Mouse (Mus musculus): ENCODE data around the gene Rab11a. TPM values are rescaled to one million over a fixed set of nuclear protein-coding genes. Genes with fewer than 3 reads are reported as not detected.

Rab11a gene
- polyA plus RNA-seq, 1 experiment from 2014 or later = 441 TPM

DNA sequence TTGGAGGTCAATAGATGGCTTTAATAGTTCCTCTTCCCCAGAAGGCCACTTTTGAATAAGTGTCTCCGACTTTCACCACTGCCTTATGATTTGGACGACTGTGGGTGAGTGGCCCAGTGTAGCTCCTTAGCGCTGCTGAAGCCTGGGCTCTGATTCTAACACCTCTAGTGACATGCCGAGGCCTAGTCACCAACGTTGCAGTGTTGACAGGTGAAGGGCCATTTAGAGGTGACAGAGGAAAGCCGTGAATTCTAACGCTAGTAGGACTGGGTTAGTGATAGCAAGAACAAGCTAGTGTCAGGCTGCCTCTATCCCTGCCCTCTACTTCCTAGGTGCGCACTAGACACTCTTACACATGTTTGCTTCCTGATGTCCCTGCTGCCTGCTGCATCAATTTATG, 35.7 kb upstream of the Rab11a start:
- Histone ChIP-seq H3K9ac (no peak overlapping the region), H3K9me3 (no peaks in the 10 kb centered on the region), H3K27me3 (replicated peaks) (no peaks in the 10 kb centered on the region), H3K4me2 (no peak overlapping the region), H3K27ac (no peak overlapping the region), H3K36me3 (no peaks in the 10 kb centered on the region), H3K4me1 (0 out of 2 replicates have a peak, but pooled peaks cover 4% of the 10 kb centered on the region), H3K4me3 (replicated peaks) (no peak overlapping the region)
- ATAC-seq (ENCODE audit: insufficient read depth, low FRiP score, low read depth) = no peak
- 71% methylated on average over 8 of the region's 8 CpGs for WGBS

- no peaks in the 10 kb centered on the region for H3K36me3 ChIP-seq
- no peaks in the 10 kb centered on the region for H3K27me3 ChIP-seq (replicated peaks)
- no peak overlapping the region for H3K27ac ChIP-seq
- no peaks in the 10 kb centered on the region for H3K9me3 ChIP-seq
- H3K4me2 ChIP-seq = no peak overlapping the region
- no peak overlapping the region for H3K9ac ChIP-seq
- 55% methylated on average over 5 of the region's 5 CpGs for WGBS
- ATAC-seq (ENCODE audit: insufficient read depth, low FRiP score, low read depth) = no peak; the same call in 1 of the 2 replicates
- H3K4me3 ChIP-seq (replicated peaks) = no peak overlapping the region
- H3K4me1 ChIP-seq = 0 out of 2 replicates have a peak, but pooled peaks cover 4% of the 10 kb centered on the region
Measured at GRCm38 (mm10) chr9:64771236-64771635, 33.7 kb upstream of the Rab11a start.

- no peak overlapping the region for H3K4me3 ChIP-seq (replicated peaks)
- H3K9ac ChIP-seq = no peak overlapping the region
- no peak overlapping the region for H3K27ac ChIP-seq
- H3K4me1 ChIP-seq = 0 out of 2 replicates have a peak, but pooled peaks cover 4% of the 10 kb centered on the region
- H3K4me2 ChIP-seq = no peak overlapping the region
- H3K27me3 ChIP-seq (replicated peaks) = no peaks in the 10 kb centered on the region
- 80% methylated on average over 5 of the region's 5 CpGs for WGBS
- no peak for ATAC-seq (ENCODE audit: insufficient read depth, low FRiP score, low read depth)
- H3K36me3 ChIP-seq = no peaks in the 10 kb centered on the region
- H3K9me3 ChIP-seq = no peaks in the 10 kb centered on the region
Measured at GRCm38 (mm10) chr9:64770411-64770849, 32.9 kb upstream of the Rab11a start.

DNA sequence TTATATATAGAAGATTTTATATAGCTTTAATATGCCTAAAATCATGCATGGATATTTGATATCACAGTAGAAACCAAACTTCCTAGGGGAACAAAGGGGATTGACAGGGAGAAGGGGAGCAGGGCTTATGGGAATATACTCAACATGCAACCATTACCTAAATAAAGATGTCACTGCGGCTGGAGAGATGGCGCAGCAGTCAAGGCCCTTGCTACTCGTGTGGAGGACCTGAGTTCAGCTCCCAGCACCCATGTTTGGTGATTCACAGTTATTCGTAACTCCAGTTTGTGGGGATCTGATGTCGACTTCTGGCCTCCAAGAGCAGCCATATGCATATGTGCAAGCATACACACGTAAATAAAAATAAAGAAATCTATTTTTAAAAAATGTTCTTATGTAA, 32.4 kb upstream of the Rab11a start:
- no peak overlapping the region for H3K4me2 ChIP-seq
- no peaks in the 10 kb centered on the region for H3K9me3 ChIP-seq

DNA sequence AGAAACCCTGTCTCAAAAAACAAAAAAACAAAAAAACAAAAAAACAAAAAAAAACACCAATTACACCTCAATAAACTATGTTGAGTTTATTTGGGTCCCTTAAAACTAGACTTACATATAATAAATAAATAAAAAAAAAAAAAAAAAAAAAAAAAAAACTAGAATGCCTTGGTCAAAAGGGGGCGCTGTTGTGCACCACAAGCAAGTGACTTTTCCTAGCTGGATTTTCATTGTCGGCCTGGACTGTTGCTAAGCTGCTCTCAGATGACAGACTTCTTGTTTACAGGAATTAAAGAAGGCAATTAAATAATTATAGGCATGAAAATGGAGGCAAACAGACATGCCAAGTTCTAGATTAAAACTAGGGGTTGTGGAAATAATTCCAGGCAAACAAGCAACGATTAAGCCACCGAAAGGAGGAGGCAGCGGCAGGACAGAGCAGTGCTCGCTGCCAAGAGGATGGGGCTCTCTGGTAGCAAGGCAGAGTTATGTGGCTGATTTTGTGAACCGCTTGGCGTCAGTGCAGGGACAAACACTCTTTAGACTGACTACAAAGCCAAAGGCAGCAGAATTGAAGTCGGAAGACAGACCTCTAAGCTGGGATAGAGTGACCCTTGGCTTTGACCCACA, 31.6 kb upstream of the Rab11a start:
- H3K4me2 ChIP-seq = no peak overlapping the region
- WGBS = 53% methylated on average over 9 of the region's 9 CpGs
- H3K27ac ChIP-seq = no peak overlapping the region

More for the DNA sequence above, 32.4 kb upstream of the Rab11a start:
- ATAC-seq (ENCODE audit: insufficient read depth, low FRiP score, low read depth) = no peak
- H3K27ac ChIP-seq = no peak overlapping the region
- no peaks in the 10 kb centered on the region for H3K27me3 ChIP-seq (replicated peaks)
- H3K4me1 ChIP-seq = 0 out of 2 replicates have a peak, but pooled peaks cover 2% of the 10 kb centered on the region
- H3K9ac ChIP-seq = no peak overlapping the region
- H3K4me3 ChIP-seq (replicated peaks) = no peak overlapping the region
- 91% methylated on average over 6 of the region's 6 CpGs for whole genome bisulfite sequencing
- no peaks in the 10 kb centered on the region for H3K36me3 ChIP-seq

DNA sequence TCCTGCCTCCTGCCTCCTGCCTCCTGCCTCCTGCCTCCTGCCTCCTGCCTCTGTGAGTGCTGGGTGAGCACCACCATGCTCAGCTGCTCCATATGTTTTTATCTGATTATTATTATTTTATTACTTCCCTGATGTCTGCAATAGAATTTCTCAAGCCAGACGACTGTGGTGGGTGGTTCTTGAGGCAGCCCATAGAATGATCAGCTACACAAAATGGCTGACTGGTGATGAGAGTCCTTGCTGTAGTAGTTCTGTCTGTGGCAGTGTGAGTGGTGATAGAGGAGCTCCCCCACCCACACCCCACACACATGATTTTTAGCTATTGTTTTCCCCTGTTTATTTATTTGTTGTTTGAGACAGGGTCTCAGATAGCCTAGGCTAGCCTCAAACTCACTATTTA, 30.2 kb upstream of the Rab11a start:
- no peak for ATAC-seq (ENCODE audit: insufficient read depth, low FRiP score, low read depth)

More for the DNA sequence above, 31.6 kb upstream of the Rab11a start:
- Histone ChIP-seq H3K9ac (no peak overlapping the region), H3K36me3 (no peaks in the 10 kb centered on the region), H3K4me1 (no peaks in the 10 kb centered on the region), H3K9me3 (no peaks in the 10 kb centered on the region), H3K4me3 (replicated peaks) (no peak overlapping the region), H3K27me3 (replicated peaks) (no peaks in the 10 kb centered on the region)
- no peak for ATAC-seq (ENCODE audit: insufficient read depth, low FRiP score, low read depth)

GRCm38 (mm10) chr9:64766136-64766535, 28.6 kb upstream of the Rab11a start:
- Histone ChIP-seq H3K4me3 (replicated peaks) (no peak overlapping the region), H3K9ac (no peak overlapping the region), H3K27me3 (replicated peaks) (no peaks in the 10 kb centered on the region), H3K27ac (no peak overlapping the region), H3K4me2 (no peak overlapping the region), H3K9me3 (no peaks in the 10 kb centered on the region), H3K36me3 (no peaks in the 10 kb centered on the region), H3K4me1 (no peaks in the 10 kb centered on the region)
- ATAC-seq (ENCODE audit: insufficient read depth, low FRiP score, low read depth) = no peak
- WGBS = 88% methylated on average over 3 of the region's 3 CpGs

More for the DNA sequence above, 30.2 kb upstream of the Rab11a start:
- Histone ChIP-seq H3K9ac (no peak overlapping the region), H3K4me3 (replicated peaks) (no peak overlapping the region), H3K36me3 (no peaks in the 10 kb centered on the region), H3K27me3 (replicated peaks) (no peaks in the 10 kb centered on the region), H3K4me2 (no peak overlapping the region), H3K27ac (no peak overlapping the region), H3K4me1 (no peaks in the 10 kb centered on the region), H3K9me3 (no peaks in the 10 kb centered on the region)
- 49% methylated on average over 1 of the region's 1 CpGs for WGBS

DNA sequence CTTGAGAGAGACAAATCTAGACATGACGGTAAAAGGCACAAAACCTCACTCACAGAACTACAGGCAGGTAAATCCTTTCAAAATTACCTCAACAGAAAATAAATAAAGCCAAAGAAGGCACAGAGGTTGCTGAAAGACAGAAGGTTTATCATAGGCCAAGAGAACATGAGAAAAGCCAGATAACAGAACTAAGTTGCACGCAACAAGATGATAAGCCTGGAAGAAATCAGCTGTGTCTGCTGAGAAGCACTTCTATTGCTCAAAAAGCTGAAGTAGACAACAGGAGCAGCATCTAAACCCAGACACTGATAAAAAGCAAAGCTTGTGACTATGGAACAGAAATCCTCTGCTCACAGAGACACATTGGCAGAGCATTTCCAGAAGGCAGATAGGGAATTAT, 27.3 kb upstream of the Rab11a start:
- WGBS = 64% methylated on average over 2 of the region's 2 CpGs
- Histone ChIP-seq H3K27me3 (replicated peaks) (no peaks in the 10 kb centered on the region), H3K27ac (no peak overlapping the region), H3K4me2 (no peak overlapping the region), H3K36me3 (no peaks in the 10 kb centered on the region), H3K9ac (no peak overlapping the region), H3K4me3 (replicated peaks) (no peak overlapping the region), H3K9me3 (no peaks in the 10 kb centered on the region), H3K4me1 (no peaks in the 10 kb centered on the region)
- no peak for ATAC-seq (ENCODE audit: insufficient read depth, low FRiP score, low read depth)

GRCm38 (mm10) chr9:64758052-64758451, 20.5 kb upstream of the Rab11a start:
- no peak for ATAC-seq (ENCODE audit: insufficient read depth, low FRiP score, low read depth)
- Histone ChIP-seq H3K4me2 (no peak overlapping the region), H3K36me3 (no peaks in the 10 kb centered on the region), H3K4me1 (no peaks in the 10 kb centered on the region), H3K27ac (no peak overlapping the region), H3K4me3 (replicated peaks) (no peak overlapping the region), H3K27me3 (replicated peaks) (no peaks in the 10 kb centered on the region), H3K9me3 (no peaks in the 10 kb centered on the region), H3K9ac (no peak overlapping the region)
- 83% methylated on average over 14 of the region's 14 CpGs for WGBS

DNA sequence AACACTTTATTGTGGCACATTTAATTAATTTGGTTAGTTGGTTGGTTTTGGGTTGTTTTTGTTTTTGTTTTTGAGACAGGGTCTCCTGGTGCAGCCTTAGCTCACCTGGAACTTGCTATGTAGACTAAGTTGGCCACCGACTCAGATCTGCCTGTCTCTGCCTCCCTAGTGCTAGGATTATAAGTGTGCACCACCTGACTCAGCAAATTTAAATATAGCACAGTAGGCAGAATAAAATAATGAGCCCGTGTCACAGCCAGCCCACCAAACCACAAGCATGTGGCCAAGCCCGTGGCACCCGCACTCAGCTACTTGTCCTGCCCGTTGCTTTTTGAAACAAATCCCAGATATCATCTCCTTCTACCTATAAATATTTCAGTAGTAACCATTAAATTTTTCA, 15.0 kb upstream of the Rab11a start:
- no peak for ATAC-seq (ENCODE audit: insufficient read depth, low FRiP score, low read depth)
- WGBS = 88% methylated on average over 5 of the region's 5 CpGs
- no peaks in the 10 kb centered on the region for H3K9me3 ChIP-seq

DNA sequence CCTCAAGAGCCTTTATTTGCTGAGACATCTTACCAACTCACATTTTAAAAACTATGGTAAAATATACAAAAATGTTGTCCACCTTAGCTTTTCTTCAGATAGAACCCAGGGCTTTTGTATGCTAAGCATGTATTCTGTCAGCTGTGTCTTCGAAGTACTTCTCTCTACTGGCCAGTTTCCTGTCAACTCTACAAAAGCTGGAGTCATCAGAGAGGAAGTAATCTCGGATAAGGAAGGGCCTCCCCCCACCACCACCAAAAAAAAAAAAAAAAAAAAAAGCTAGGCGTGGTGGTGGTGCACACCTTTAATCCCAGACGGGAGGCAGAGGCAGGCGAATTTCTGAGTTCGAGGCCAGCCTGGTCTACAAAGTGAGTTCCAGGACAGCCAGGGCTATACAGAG, 11.8 kb upstream of the Rab11a start:
- Histone ChIP-seq H3K9me3 (no peaks in the 10 kb centered on the region), H3K4me1 (no peaks in the 10 kb centered on the region), H3K4me3 (replicated peaks) (no peak overlapping the region), H3K9ac (no peak overlapping the region), H3K27ac (no peak overlapping the region), H3K4me2 (no peak overlapping the region), H3K27me3 (replicated peaks) (no peaks in the 10 kb centered on the region), H3K36me3 (no peaks in the 10 kb centered on the region)
- WGBS = 79% methylated on average over 6 of the region's 6 CpGs
- ATAC-seq (ENCODE audit: insufficient read depth, low FRiP score, low read depth) = no peak

More for the DNA sequence above, 15.0 kb upstream of the Rab11a start:
- Histone ChIP-seq H3K36me3 (no peaks in the 10 kb centered on the region), H3K4me3 (replicated peaks) (no peak overlapping the region), H3K4me1 (no peaks in the 10 kb centered on the region), H3K27ac (no peak overlapping the region), H3K27me3 (replicated peaks) (no peaks in the 10 kb centered on the region), H3K4me2 (no peak overlapping the region), H3K9ac (no peak overlapping the region)

GRCm38 (mm10) chr9:64747735-64748134, 10.2 kb upstream of the Rab11a start:
- Histone ChIP-seq H3K4me3 (replicated peaks) (no peak overlapping the region), H3K27ac (no peak overlapping the region), H3K36me3 (no peaks in the 10 kb centered on the region), H3K4me2 (no peak overlapping the region), H3K9me3 (no peaks in the 10 kb centered on the region), H3K9ac (no peak overlapping the region), H3K4me1 (no peaks in the 10 kb centered on the region), H3K27me3 (replicated peaks) (no peaks in the 10 kb centered on the region)
- ATAC-seq (ENCODE audit: insufficient read depth, low FRiP score, low read depth) = no peak
- 79% methylated on average over 4 of the region's 4 CpGs for WGBS

GRCm38 (mm10) chr9:64742453-64742852, 4.9 kb upstream of the Rab11a start:
- WGBS = 59% methylated on average over 1 of the region's 1 CpGs

More at GRCm38 (mm10) chr9:64742453-64742852, 4.9 kb upstream of the Rab11a start:
- H3K9me3 ChIP-seq = no peaks in the 10 kb centered on the region
- no peak overlapping the region for H3K4me3 ChIP-seq (replicated peaks)
- H3K27ac ChIP-seq = no peak overlapping the region
- no peak for ATAC-seq (ENCODE audit: insufficient read depth, low FRiP score, low read depth)
- H3K4me1 ChIP-seq = no peaks in the 10 kb centered on the region
- no peak overlapping the region for H3K9ac ChIP-seq
- H3K36me3 ChIP-seq = no peaks in the 10 kb centered on the region
- no peaks in the 10 kb centered on the region for H3K27me3 ChIP-seq (replicated peaks)
- H3K4me2 ChIP-seq = no peak overlapping the region
